Comparison of ENCODE assay signal across 9 mouse cellular contexts in genomic region chr7:80216566-80216965, GRCm38 (mm10). TPM values are rescaled to one million over a fixed set of nuclear protein-coding genes. Genes with fewer than 3 reads are reported as not detected.
DNase-seq lines count a peak whose midpoint lies in the region; ATAC-seq and TF ChIP-seq lines count a peak whose summit lies in the region.
"Had no signal": no experiment of that assay in that cellular context is flagged by ENCODE, and none has a peak within 500 bp of the region (broad histone marks: within the 10 kb centered on the region; RNA-seq: fewer than 3 reads in every experiment).

No protein-coding gene starts in this region.

- H3K27ac ChIP-seq in heart, embryonic 10.5 days: no peak overlapping the region
- H3K27ac ChIP-seq in hindbrain, postnatal 0 days: peak overlapping the region; percentile 26; the same call in 1 of the 2 replicates
- no peak overlapping the region for H3K27ac ChIP-seq in midbrain, postnatal 0 days (ENCODE audit: low read depth, low read length)
- no peak overlapping the region for H3K27ac ChIP-seq in embryonic facial prominence, embryonic 10.5 days (replicated peaks)

- no peak overlapping the region for H3K4me2 ChIP-seq in hindbrain, postnatal 0 days (ENCODE audit: low read depth, low read length)
- no peak overlapping the region for H3K4me2 ChIP-seq in midbrain, postnatal 0 days (ENCODE audit: low read depth, low read length, poor library complexity, severe bottlenecking)

- H3K9me3 ChIP-seq in heart, embryonic 10.5 days: no peaks in the 10 kb centered on the region
- no peaks in the 10 kb centered on the region for H3K9me3 ChIP-seq in hindbrain, postnatal 0 days (ENCODE audit: low read length)
- H3K9me3 ChIP-seq in midbrain, postnatal 0 days (ENCODE audit: low read length): no peaks in the 10 kb centered on the region
- H3K9me3 ChIP-seq in embryonic facial prominence, embryonic 10.5 days: no peaks in the 10 kb centered on the region

- H3K27me3 ChIP-seq in heart, embryonic 10.5 days (ENCODE audit: insufficient read depth, poor library complexity, severe bottlenecking): no peaks in the 10 kb centered on the region
- H3K27me3 ChIP-seq in hindbrain, postnatal 0 days (ENCODE audit: insufficient read depth, low read length): no peaks in the 10 kb centered on the region
- H3K27me3 ChIP-seq in midbrain, postnatal 0 days (ENCODE audit: insufficient read depth, low read length): no peaks in the 10 kb centered on the region
- H3K27me3 ChIP-seq in embryonic facial prominence, embryonic 10.5 days (replicated peaks; ENCODE audit: low read depth, poor library complexity, severe bottlenecking): no peaks in the 10 kb centered on the region
- H3K27me3 ChIP-seq: Patski had no signal

- H3K9ac ChIP-seq in hindbrain, postnatal 0 days (replicated peaks; ENCODE audit: low read length): no peak overlapping the region
- H3K9ac ChIP-seq in midbrain, postnatal 0 days (replicated peaks; ENCODE audit: low read length, poor library complexity, severe bottlenecking): no peak overlapping the region

- peak; percentile 98 for DNase-seq in heart, adult 11 months
- no peak for DNase-seq in heart, embryonic 10.5 days (ENCODE audit: low spot score)
- DNase-seq in spleen, postnatal 4 days (ENCODE audit: low spot score in 2 of 2): peak; percentile 13 to 63
- no peak for DNase-seq in spleen, postnatal 10 days (ENCODE audit: low spot score in 2 of 2)
- peak; percentile 89 for DNase-seq in hindbrain, postnatal 0 days (ENCODE audit: low spot score)
- DNase-seq in midbrain, postnatal 0 days (ENCODE audit: low spot score): peak; percentile 90
- no peak for DNase-seq in embryonic facial prominence, embryonic 10.5 days (ENCODE audit: low spot score)

- H3K4me3 ChIP-seq in heart, embryonic 10.5 days: no peak overlapping the region
- H3K4me3 ChIP-seq in hindbrain, postnatal 0 days (ENCODE audit: low read length): no peak overlapping the region
- H3K4me3 ChIP-seq in midbrain, postnatal 0 days (ENCODE audit: low read depth, low read length): no peak overlapping the region
- H3K4me3 ChIP-seq in embryonic facial prominence, embryonic 10.5 days: no peak overlapping the region

- peak; percentile 87 for ATAC-seq in hindbrain, postnatal 0 days
- peak; percentile 63 for ATAC-seq in midbrain, postnatal 0 days (ENCODE audit: low FRiP score)
- ATAC-seq in granulocyte monocyte progenitor cell, adult 5-6 weeks (replicated peaks; ENCODE audit: poor library complexity, severe bottlenecking): no peak
- ATAC-seq: Patski had no signal

- 85% methylated on average over 8 of the region's 8 CpGs for WGBS in heart, embryonic 10.5 days
- WGBS in hindbrain, postnatal 0 days: 46% methylated on average over 8 of the region's 8 CpGs
- 69% methylated on average over 8 of the region's 8 CpGs for WGBS in midbrain, postnatal 0 days
- WGBS in embryonic facial prominence, embryonic 10.5 days: 78% methylated on average over 8 of the region's 8 CpGs

- H3K36me3 ChIP-seq in heart, embryonic 10.5 days: peaks cover 77% of the 10 kb centered on the region
- peaks cover 41% of the 10 kb centered on the region for H3K36me3 ChIP-seq in hindbrain, postnatal 0 days (ENCODE audit: insufficient read depth, low read length)
- peaks cover 47% of the 10 kb centered on the region for H3K36me3 ChIP-seq in midbrain, postnatal 0 days (ENCODE audit: insufficient read depth, low read length)
- H3K36me3 ChIP-seq in embryonic facial prominence, embryonic 10.5 days (replicated peaks): peaks cover 90% of the 10 kb centered on the region

- peak; percentile 57 for TF ChIP-seq CTCF in hindbrain, postnatal 0 days (IDR thresholded peaks at IDR 0.05; ENCODE audit: low read depth)
- TF ChIP-seq CTCF in midbrain, postnatal 0 days (IDR thresholded peaks at IDR 0.05): peak; percentile 54

- H3K4me1 ChIP-seq in heart, embryonic 10.5 days: peaks cover 9% of the 10 kb centered on the region; the same call in 1 of the 2 replicates
- H3K4me1 ChIP-seq in hindbrain, postnatal 0 days (ENCODE audit: insufficient read depth, low read length): no peaks in the 10 kb centered on the region
- no peaks in the 10 kb centered on the region for H3K4me1 ChIP-seq in midbrain, postnatal 0 days (ENCODE audit: insufficient read depth, low read length)
- peaks cover 13% of the 10 kb centered on the region for H3K4me1 ChIP-seq in embryonic facial prominence, embryonic 10.5 days

RNA-seq across cellular contexts. Expression of gene Cib1, which starts 16.0 kb away (rescaled TPM):
- 61.9 and 74.9 TPM in 2 replicates for polyA plus RNA-seq in heart, embryonic 10.5 days (2016; fragmentation: Nextera tagmentation; extraction: Ambion mirVana)
- total RNA-seq in hindbrain, postnatal 0 days (2014; rRNA removed): 33.5 and 34.1 TPM in 2 replicates
- 49.9 and 55.6 TPM in 2 replicates for polyA plus RNA-seq in hindbrain, postnatal 0 days (2015; fragmentation: Nextera tagmentation; extraction: Ambion mirVana)
- 15.2 and 22.3 TPM in 2 replicates for total RNA-seq in midbrain, postnatal 0 days (2014; rRNA removed)
- 30.6 and 33.7 TPM in 2 replicates for polyA plus RNA-seq in midbrain, postnatal 0 days (2015; fragmentation: Nextera tagmentation; extraction: Ambion mirVana)
- total RNA-seq in granulocyte monocyte progenitor cell, adult 5-6 weeks (2014; fragmentation: Nextera tagmentation): 45.3 and 77.8 TPM in 2 replicates
- 25.0 and 67.5 TPM in 2 replicates for total RNA-seq in granulocyte monocyte progenitor cell, adult 5-6 weeks (2017)
- polyA plus RNA-seq in embryonic facial prominence, embryonic 10.5 days (2016; fragmentation: Nextera tagmentation; extraction: Ambion mirVana): 67.4 and 70.8 TPM in 2 replicates

RNA-seq across cellular contexts. Expression of gene Gdpgp1, which starts 16.1 kb away (rescaled TPM):
- polyA plus RNA-seq in heart, embryonic 10.5 days (2016; fragmentation: Nextera tagmentation; extraction: Ambion mirVana): 5.2 and 5.8 TPM in 2 replicates
- total RNA-seq in hindbrain, postnatal 0 days (2014; rRNA removed): 5.5 and 6.8 TPM in 2 replicates
- 2.3 and 2.8 TPM in 2 replicates for polyA plus RNA-seq in hindbrain, postnatal 0 days (2015; fragmentation: Nextera tagmentation; extraction: Ambion mirVana)
- 5.9 and 7.4 TPM in 2 replicates for total RNA-seq in midbrain, postnatal 0 days (2014; rRNA removed)
- polyA plus RNA-seq in midbrain, postnatal 0 days (2015; fragmentation: Nextera tagmentation; extraction: Ambion mirVana): 2.5 and 2.8 TPM in 2 replicates
- 4.5 and 10.0 TPM in 2 replicates for total RNA-seq in granulocyte monocyte progenitor cell, adult 5-6 weeks (2014; fragmentation: Nextera tagmentation)
- 1.9 and 3.0 TPM in 2 replicates for total RNA-seq in granulocyte monocyte progenitor cell, adult 5-6 weeks (2017)
- 6.6 and 6.7 TPM in 2 replicates for polyA plus RNA-seq in embryonic facial prominence, embryonic 10.5 days (2016; fragmentation: Nextera tagmentation; extraction: Ambion mirVana)

RNA-seq across cellular contexts. Expression of gene Ttll13, which starts 29.6 kb away (rescaled TPM):
- 0.54 and 0.84 TPM in 2 replicates for polyA plus RNA-seq in heart, embryonic 10.5 days (2016; fragmentation: Nextera tagmentation; extraction: Ambion mirVana)
- 0.61 and 0.73 TPM in 2 replicates for total RNA-seq in hindbrain, postnatal 0 days (2014; rRNA removed)
- 1.8 and 2.7 TPM in 2 replicates for polyA plus RNA-seq in hindbrain, postnatal 0 days (2015; fragmentation: Nextera tagmentation; extraction: Ambion mirVana)
- total RNA-seq in midbrain, postnatal 0 days (2014; rRNA removed): 1.2 and 1.6 TPM in 2 replicates
- 2.4 and 3.2 TPM in 2 replicates for polyA plus RNA-seq in midbrain, postnatal 0 days (2015; fragmentation: Nextera tagmentation; extraction: Ambion mirVana)
- total RNA-seq in granulocyte monocyte progenitor cell, adult 5-6 weeks (2014; fragmentation: Nextera tagmentation): 0.36 TPM in 1 of 2 replicates, not detected in the other
- not detected in 2 replicates for total RNA-seq in granulocyte monocyte progenitor cell, adult 5-6 weeks (2017)
- 0.57 and 0.89 TPM in 2 replicates for polyA plus RNA-seq in embryonic facial prominence, embryonic 10.5 days (2016; fragmentation: Nextera tagmentation; extraction: Ambion mirVana)

RNA-seq across cellular contexts. Expression of gene Sema4b, which starts 29.9 kb away (rescaled TPM):
- polyA plus RNA-seq in heart, embryonic 10.5 days (2016; fragmentation: Nextera tagmentation; extraction: Ambion mirVana): 7.8 and 8.9 TPM in 2 replicates
- 47.5 and 49.5 TPM in 2 replicates for total RNA-seq in hindbrain, postnatal 0 days (2014; rRNA removed)
- polyA plus RNA-seq in hindbrain, postnatal 0 days (2015; fragmentation: Nextera tagmentation; extraction: Ambion mirVana): 26.6 and 28.1 TPM in 2 replicates
- 40.3 and 43.7 TPM in 2 replicates for total RNA-seq in midbrain, postnatal 0 days (2014; rRNA removed)
- polyA plus RNA-seq in midbrain, postnatal 0 days (2015; fragmentation: Nextera tagmentation; extraction: Ambion mirVana): 26.3 and 29.2 TPM in 2 replicates
- total RNA-seq in granulocyte monocyte progenitor cell, adult 5-6 weeks (2014; fragmentation: Nextera tagmentation): 6.2 and 6.6 TPM in 2 replicates
- total RNA-seq in granulocyte monocyte progenitor cell, adult 5-6 weeks (2017): 3.6 and 4.4 TPM in 2 replicates
- 11.4 and 11.9 TPM in 2 replicates for polyA plus RNA-seq in embryonic facial prominence, embryonic 10.5 days (2016; fragmentation: Nextera tagmentation; extraction: Ambion mirVana)

RNA-seq across cellular contexts. Expression of gene Ngrn, which starts 44.4 kb away (rescaled TPM):
- 45.7 and 47.2 TPM in 2 replicates for polyA plus RNA-seq in heart, embryonic 10.5 days (2016; fragmentation: Nextera tagmentation; extraction: Ambion mirVana)
- 47.6 and 48.6 TPM in 2 replicates for total RNA-seq in hindbrain, postnatal 0 days (2014; rRNA removed)
- 69.8 and 71.9 TPM in 2 replicates for polyA plus RNA-seq in hindbrain, postnatal 0 days (2015; fragmentation: Nextera tagmentation; extraction: Ambion mirVana)
- 50.9 and 76.4 TPM in 2 replicates for total RNA-seq in midbrain, postnatal 0 days (2014; rRNA removed)
- 80.6 and 84.8 TPM in 2 replicates for polyA plus RNA-seq in midbrain, postnatal 0 days (2015; fragmentation: Nextera tagmentation; extraction: Ambion mirVana)
- 23.7 and 33.5 TPM in 2 replicates for total RNA-seq in granulocyte monocyte progenitor cell, adult 5-6 weeks (2014; fragmentation: Nextera tagmentation)
- total RNA-seq in granulocyte monocyte progenitor cell, adult 5-6 weeks (2017): 21.2 and 33.9 TPM in 2 replicates
- 42.7 and 43.2 TPM in 2 replicates for polyA plus RNA-seq in embryonic facial prominence, embryonic 10.5 days (2016; fragmentation: Nextera tagmentation; extraction: Ambion mirVana)

Comparison
In these comparisons a context has a peak if more than half of its experiments do, and no peak if none do; other contexts are left out.
1. DNase-seq: peak in heart, adult 11 months (single experiment), spleen, postnatal 4 days (2 of 2), hindbrain, postnatal 0 days (single experiment) and midbrain, postnatal 0 days (single experiment); none in heart, embryonic 10.5 days (single experiment), spleen, postnatal 10 days (0 of 2) and embryonic facial prominence, embryonic 10.5 days (single experiment).